Mouse (Mus musculus) liver, embryonic 16.5 days (tissue): ENCODE results near the gene Thada. TPM values are rescaled to one million over a fixed set of nuclear protein-coding genes. Genes with fewer than 3 reads are reported as not detected.

ENCODE experiments used
- ATAC-seq: fragments of 200-750 bp; cut with Nextera tagmentation; 2 replicates; pipeline ENCODE4 v1.8.0; 2017; ENCODE audit warnings: low read depth, mild to moderate bottlenecking, moderate number of reproducible peaks, moderate library complexity
- H3K27ac ChIP-seq: fragments of 300-500 bp; sonication (generic); 2 replicates; pipeline ENCODE4 v1.5.1; 2014; ENCODE audit warnings: mild to moderate bottlenecking, low read length
- H3K27me3 ChIP-seq: fragments of 300-500 bp; sonication (generic); 2 replicates; pipeline ENCODE4 v1.6.1; 2014; ENCODE audit warnings: low read depth, low read length, mixed read lengths; ENCODE audit not compliant: control insufficient read depth, insufficient read depth
- H3K36me3 ChIP-seq: fragments of 300-500 bp; sonication (generic); 2 replicates; pipeline ENCODE4 v1.6.1; 2014; ENCODE audit warnings: mild to moderate bottlenecking; ENCODE audit not compliant: control insufficient read depth, insufficient read depth
- H3K4me1 ChIP-seq: fragments of 300-500 bp; sonication (generic); 2 replicates; pipeline ENCODE4 v1.6.1; 2014; ENCODE audit warnings: low read depth, low read length, mixed read lengths; ENCODE audit not compliant: control insufficient read depth
- H3K4me2 ChIP-seq: fragments of 300-500 bp; sonication (generic); 2 replicates; pipeline ENCODE4 v1.6.1; 2014; ENCODE audit warnings: low read depth, low read length, mixed read lengths
- H3K4me3 ChIP-seq: fragments of 300-500 bp; sonication (generic); 2 replicates; pipeline ENCODE4 v1.5.1; 2014; ENCODE audit warnings: low read depth, mild to moderate bottlenecking, low read length
- H3K9ac ChIP-seq: fragments of 300-500 bp; sonication (generic); 2 replicates; pipeline ENCODE4 v1.6.1; 2014; ENCODE audit warnings: low read depth, low read length
- H3K9me3 ChIP-seq: fragments of 300-500 bp; sonication (generic); replicated peaks from 2 replicates; pipeline ENCODE4 v1.6.1; 2016; ENCODE audit warnings: low read length; ENCODE audit not compliant: control insufficient read depth
- WGBS: fragments of 180-500 bp; shearing (Covaris S2); extraction: QIAGEN DNeasy Blood & Tissue Kit; methylation state at CpG from one replicate; pipeline ENCODE4 v1.1.7; 2014; ENCODE audit not compliant: insufficient replicate concordance; 5-methylcytosine and 5-hydroxymethylcytosine counted together
- polyA plus RNA-seq: library from polyadenylated mRNA; unstranded; fragments of >200 nt; fragmentation: Nextera tagmentation; extraction: Ambion mirVana; gene quantifications from 2 replicates; pipeline ENCODE4 v1.2.1, GENCODE M21; 2015

Gene Thada
- polyA plus RNA-seq, 1 experiment from 2014 or later, result 2.2 TPM

DNA sequence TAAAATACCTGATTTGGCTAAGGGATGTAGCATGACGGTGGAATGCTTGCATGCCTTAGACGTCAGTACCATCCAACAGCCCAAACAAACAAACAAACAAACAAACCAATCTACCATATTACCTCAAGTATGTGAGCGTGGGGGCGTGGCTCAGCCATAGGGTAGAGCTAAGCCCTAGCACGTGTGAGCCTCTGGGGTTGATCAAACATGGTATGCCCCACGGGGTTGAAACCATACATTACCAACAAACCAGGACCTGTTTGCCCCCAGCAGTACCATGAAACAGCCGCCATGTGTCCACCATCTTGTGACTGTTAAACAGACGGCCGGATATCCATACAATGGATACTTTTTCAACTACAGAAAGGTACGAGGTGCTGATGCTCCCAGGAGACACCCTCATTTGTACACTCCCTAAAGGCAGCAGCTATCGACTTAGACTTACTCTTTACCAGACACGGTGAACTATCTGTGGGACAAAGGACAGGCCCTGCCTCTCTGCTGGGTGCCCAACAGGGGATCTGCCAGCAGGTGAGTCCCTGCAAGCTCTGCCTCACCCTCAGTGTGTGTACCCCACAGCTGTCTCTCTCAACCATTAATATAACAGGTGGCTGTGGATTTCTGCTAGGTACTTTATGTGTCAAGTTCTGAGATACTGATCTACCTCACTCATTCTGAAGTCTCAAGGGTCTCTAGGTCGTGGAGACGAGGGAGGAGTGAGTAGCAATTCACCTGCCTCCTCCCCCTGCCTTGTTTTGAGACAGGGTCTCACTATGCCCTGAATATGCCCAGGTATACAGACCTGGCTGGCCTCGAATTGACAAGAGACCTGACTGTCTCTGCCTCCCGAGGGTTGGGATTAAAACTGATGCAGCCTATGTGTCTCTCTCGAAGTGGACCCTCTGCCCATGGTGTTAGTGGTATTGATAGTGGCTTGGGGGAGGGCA lies 286.7 kb downstream of the Thada start:
- Histone ChIP-seq H3K36me3 (no peaks in the 10 kb centered on the region), H3K9ac (no peak overlapping the region), H3K4me3 (no peak overlapping the region), H3K27me3 (no peaks in the 10 kb centered on the region), H3K4me2 (no peak overlapping the region), H3K4me1 (peaks cover 40% of the 10 kb centered on the region), H3K9me3 (no peaks in the 10 kb centered on the region), H3K27ac (peak overlapping the region; percentile 0; the same call in 1 of the 2 replicates)
- no peak for ATAC-seq
- 75% methylated on average over 17 of the region's 17 CpGs for WGBS

DNA sequence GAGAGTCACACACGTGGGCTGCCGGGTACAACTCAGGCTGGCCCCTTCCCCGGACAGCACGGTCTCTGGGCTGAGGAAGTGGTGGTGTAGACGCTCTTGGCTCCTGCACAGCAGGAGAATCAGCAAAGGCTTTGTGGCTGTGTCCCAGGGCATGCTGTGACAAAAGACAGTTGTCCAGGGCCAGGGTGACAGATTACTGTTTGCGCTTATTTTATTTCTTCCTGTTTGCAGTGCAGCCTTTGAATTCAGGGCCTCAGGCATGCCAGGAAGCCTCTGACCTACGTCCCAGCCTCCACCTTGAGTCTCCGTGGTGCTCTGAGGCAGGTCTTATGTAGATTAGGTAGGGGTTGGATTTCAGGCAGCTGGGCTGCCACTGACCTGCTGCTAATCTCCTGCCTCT lies 288.5 kb downstream of the Thada start:
- no peak overlapping the region for H3K4me2 ChIP-seq
- peak overlapping the region; percentile 56 for H3K27ac ChIP-seq
- peaks cover 28% of the 10 kb centered on the region for H3K4me1 ChIP-seq
- no peaks in the 10 kb centered on the region for H3K9me3 ChIP-seq
- 25% methylated on average over 8 of the region's 8 CpGs for WGBS
- H3K36me3 ChIP-seq, result no peaks in the 10 kb centered on the region
- H3K9ac ChIP-seq, result peak overlapping the region; percentile 19; the same call in 1 of the 2 replicates
- no peak overlapping the region for H3K4me3 ChIP-seq
- no peak for ATAC-seq
- H3K27me3 ChIP-seq, result no peaks in the 10 kb centered on the region

DNA sequence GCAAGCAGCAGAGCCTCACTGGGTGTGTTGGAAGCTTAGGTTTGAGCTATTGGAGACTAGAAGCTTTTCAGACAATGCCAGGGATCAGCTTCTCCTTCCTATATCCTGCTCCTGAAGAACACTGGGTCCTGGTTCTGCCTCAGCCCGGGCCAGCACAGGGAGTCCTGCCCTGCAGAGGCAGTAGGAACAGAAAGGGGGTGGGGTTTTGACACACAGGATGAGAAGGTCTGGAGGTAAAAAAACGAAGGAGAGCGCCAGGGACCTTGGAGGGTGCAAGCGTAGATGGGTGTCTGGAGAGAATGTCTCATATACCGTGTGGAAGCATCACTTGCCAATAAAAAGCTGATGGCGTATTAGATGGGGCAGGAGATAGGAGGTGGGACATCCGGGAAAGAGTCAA lies 289.6 kb downstream of the Thada start:
- Histone ChIP-seq H3K4me3 (no peak overlapping the region), H3K27ac (no peak overlapping the region), H3K4me1 (peaks cover 17% of the 10 kb centered on the region), H3K36me3 (no peaks in the 10 kb centered on the region), H3K4me2 (no peak overlapping the region), H3K9me3 (no peaks in the 10 kb centered on the region), H3K27me3 (no peaks in the 10 kb centered on the region), H3K9ac (no peak overlapping the region)
- WGBS, result 73% methylated on average over 7 of the region's 7 CpGs
- ATAC-seq, result no peak

DNA sequence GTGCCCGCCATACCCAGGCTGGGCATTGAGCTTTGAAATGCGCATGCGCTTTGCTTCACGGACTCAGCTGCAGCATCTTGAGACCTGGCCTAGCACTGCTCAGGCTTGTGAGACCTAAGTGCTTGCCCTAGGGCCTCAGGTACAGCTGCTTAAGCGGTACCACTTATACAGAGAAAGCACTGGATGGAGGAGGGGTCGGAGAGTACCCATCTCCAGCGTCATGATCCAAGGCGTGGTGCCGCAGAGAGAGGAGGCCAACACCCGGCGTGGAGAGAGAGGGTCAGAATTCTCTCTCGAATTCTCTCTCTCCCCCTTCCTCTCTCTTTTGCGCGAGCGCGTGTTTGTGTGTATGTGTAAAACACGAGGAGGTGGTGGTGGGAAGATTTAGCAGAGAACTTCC lies 290.8 kb downstream of the Thada start:
- H3K4me1 ChIP-seq, result peaks cover 5% of the 10 kb centered on the region
- 91% methylated on average over 17 of the region's 17 CpGs for WGBS
- no peaks in the 10 kb centered on the region for H3K9me3 ChIP-seq
- H3K4me2 ChIP-seq, result no peak overlapping the region
- no peak overlapping the region for H3K27ac ChIP-seq
- H3K36me3 ChIP-seq, result no peaks in the 10 kb centered on the region
- H3K4me3 ChIP-seq, result no peak overlapping the region
- no peaks in the 10 kb centered on the region for H3K27me3 ChIP-seq
- ATAC-seq, result no peak
- no peak overlapping the region for H3K9ac ChIP-seq

DNA sequence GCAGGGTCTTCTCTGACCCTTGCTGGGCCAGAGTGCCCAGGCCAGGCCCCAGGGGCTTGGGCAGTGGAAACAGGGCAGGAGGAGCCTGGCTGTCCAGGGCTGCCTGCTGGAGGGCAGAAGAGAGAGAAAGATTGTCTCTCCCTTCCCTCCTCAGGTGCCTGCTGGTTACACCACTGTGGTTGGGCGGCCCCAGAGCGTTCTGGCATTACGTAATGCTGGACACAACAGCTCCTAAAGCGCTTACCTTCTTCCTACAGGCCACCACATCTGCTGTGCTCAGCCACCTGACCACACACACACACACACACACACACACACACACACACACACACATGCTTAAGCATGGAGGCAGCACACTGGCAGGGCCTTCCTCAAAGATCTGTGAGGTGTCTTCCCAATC lies 298.6 kb downstream of the Thada start:
- WGBS, result 38% methylated on average over 4 of the region's 4 CpGs
- H3K27me3 ChIP-seq, result no peaks in the 10 kb centered on the region
- peaks cover 6% of the 10 kb centered on the region for H3K4me1 ChIP-seq
- peak overlapping the region; percentile 38; the same call in 1 of the 2 replicates for H3K27ac ChIP-seq
- peak; percentile 72 for ATAC-seq
- H3K4me2 ChIP-seq, result no peak overlapping the region
- no peak overlapping the region for H3K9ac ChIP-seq
- no peaks in the 10 kb centered on the region for H3K36me3 ChIP-seq
- no peak overlapping the region for H3K4me3 ChIP-seq
- H3K9me3 ChIP-seq, result no peaks in the 10 kb centered on the region

DNA sequence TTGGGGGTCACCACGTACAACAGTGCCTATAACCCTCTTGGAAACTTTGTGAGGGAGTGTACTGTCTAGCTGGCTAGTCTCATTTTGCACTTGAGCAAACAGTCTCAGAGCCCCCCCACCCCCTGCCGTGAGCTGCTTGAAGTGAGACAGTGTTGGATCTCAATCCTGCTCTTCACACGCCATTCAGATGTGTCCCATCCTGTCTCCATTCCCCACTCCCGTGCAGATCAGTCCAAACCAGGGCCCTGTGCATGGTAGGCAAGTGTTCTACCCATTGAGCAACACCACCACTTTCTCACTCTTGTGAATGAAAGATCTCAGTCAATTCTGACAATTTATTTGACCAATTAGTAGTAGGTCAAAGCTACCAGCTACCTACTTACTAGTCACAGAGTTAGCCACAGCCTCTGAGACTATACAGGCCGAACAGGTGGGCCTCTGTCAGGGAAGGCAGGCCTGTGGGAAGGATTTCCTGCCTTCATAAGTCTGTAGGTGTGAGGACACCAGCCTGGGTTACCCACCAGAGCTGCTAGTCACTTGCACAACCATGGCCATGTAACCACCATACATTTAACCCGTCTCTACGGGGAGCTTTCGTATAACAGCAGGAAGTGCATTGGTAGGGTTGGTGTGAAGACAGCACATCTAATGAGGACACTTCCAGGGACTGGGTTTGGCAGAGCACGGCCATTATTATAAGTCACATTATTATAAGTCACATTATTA lies 299.7 kb downstream of the Thada start:
- no peaks in the 10 kb centered on the region for H3K9me3 ChIP-seq
- no peaks in the 10 kb centered on the region for H3K27me3 ChIP-seq
- no peak overlapping the region for H3K9ac ChIP-seq
- no peak overlapping the region for H3K4me3 ChIP-seq
- H3K27ac ChIP-seq, result no peak overlapping the region
- WGBS, result 64% methylated on average over 9 of the region's 9 CpGs
- ATAC-seq, result peak; percentile 23; the same call in 1 of the 2 replicates
- H3K4me1 ChIP-seq, result peaks cover 11% of the 10 kb centered on the region
- no peak overlapping the region for H3K4me2 ChIP-seq
- H3K36me3 ChIP-seq, result no peaks in the 10 kb centered on the region

DNA sequence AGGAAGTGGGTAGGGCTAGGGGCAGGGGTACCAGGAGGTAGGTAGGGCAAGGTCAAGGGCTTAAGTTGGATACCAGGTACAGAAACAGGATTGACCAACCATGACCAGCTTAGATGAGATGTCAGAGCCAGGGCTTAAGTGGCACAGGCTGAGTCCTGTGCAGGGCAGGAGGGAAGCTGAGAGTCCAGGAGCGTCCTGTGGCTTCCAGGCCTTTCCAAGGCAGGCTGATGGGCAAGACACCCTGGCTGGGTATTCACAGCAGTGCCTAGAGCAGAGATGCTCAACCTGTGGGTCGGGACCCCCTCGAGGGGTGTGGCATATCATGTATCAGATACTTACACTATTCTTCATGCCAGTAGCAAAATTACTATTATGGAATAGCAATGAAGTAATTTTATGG lies 300.3 kb downstream of the Thada start:
- Histone ChIP-seq H3K4me3 (no peak overlapping the region), H3K27ac (no peak overlapping the region), H3K36me3 (no peaks in the 10 kb centered on the region), H3K27me3 (no peaks in the 10 kb centered on the region), H3K4me1 (peaks cover 17% of the 10 kb centered on the region), H3K9ac (no peak overlapping the region), H3K4me2 (no peak overlapping the region), H3K9me3 (no peaks in the 10 kb centered on the region)
- 69% methylated on average over 3 of the region's 3 CpGs for WGBS
- ATAC-seq, result no peak

DNA sequence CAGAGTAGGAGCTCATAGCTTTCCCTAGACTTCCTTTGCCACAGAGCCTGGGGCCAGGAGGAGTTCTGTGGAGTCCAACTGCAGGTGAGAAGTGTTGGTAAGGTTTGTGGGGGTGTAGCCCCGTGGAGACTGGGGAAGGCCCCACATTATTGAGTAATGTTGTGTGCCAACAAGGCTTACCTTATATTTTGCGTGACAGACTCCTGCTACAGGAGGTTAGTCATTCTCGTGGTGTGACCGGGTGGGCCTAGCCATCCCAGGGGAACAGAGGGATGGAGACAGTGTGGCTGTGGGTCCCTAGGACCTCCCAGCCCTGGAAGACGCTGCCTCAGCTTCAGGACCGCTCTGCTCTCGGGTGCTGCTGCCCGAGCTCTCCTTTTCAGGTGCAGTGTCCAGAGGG lies 301.9 kb downstream of the Thada start:
- ATAC-seq, result no peak
- peaks cover 18% of the 10 kb centered on the region for H3K4me1 ChIP-seq
- H3K9me3 ChIP-seq, result no peaks in the 10 kb centered on the region
- H3K9ac ChIP-seq, result no peak overlapping the region
- no peak overlapping the region for H3K4me2 ChIP-seq
- H3K27me3 ChIP-seq, result no peaks in the 10 kb centered on the region
- no peaks in the 10 kb centered on the region for H3K36me3 ChIP-seq
- no peak overlapping the region for H3K27ac ChIP-seq
- no peak overlapping the region for H3K4me3 ChIP-seq
- WGBS, result 77% methylated on average over 8 of the region's 8 CpGs
